Mouse (Mus musculus): ENCODE data around the gene Gjb2.
A peak's percentile ranks its signal among the peaks of the same experiment; 100 is the strongest.

Gjb2 gene

GRCm38 (mm10) chr14:57060052-57060451, 44.5 kb downstream of the Gjb2 start:
- DNase-seq, result peak; percentile 38 to 76

DNA sequence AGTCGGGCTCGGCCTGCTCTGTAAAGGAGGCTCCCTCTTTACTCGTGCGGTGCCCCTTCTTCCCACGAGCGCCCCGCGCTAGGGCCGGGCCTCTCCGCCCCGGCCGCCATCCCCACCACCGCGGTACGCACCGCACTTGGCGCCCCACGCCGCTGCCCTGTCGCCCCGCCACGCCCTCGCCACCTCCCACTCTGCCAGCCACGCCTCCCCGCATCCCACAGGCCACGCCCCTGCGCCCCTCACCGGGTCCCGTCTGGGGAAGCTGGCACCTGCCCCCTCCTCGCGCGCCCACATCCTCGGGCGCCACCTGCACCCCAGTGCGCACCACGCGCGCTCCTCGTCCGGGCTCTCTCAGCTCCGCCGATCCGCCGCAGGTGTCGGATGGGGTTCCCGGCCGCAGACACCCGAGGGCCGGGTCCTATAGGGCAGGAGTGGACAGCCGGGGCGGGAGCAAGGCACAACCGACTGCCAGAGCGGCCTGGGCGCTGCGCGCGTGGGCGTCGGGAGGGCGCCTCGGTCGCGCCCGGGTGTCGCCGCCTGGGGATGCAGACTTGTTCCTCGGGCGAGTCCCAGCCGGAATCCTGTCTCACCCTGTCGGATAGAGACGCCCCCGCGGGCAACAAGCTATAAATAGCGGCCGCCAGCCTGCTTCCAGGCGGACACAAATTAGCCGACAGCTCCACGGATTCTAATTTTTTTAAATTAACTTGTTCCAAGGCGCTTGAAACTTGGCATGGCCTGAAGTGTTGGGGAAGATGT, 46.8 kb downstream of the Gjb2 start, which contains the start of gene Gja3:
Gene Gja3 (minus strand): TSS at position 538 of the 759 bp plus-strand sequence.
- no peak for DNase-seq

DNA sequence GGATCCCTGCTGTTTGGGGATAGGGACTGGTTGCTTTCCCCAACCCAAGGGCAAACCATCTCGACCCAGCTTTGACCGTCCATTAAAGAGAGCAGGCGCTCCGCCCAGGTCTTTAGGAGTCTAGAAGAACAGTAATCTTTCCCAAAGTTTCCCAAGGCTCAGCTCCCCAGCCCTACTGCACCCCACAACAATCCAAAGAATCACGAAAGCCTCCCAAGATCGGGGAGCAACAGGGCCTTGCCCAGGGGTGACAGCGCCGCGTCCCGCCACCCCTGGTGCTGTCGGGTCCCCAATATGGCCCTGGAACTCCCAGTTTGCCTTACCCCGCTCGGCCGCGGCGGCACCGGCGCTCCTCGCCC, 47.3 kb downstream of the Gjb2 start:
- DNase-seq, result no peak

DNA sequence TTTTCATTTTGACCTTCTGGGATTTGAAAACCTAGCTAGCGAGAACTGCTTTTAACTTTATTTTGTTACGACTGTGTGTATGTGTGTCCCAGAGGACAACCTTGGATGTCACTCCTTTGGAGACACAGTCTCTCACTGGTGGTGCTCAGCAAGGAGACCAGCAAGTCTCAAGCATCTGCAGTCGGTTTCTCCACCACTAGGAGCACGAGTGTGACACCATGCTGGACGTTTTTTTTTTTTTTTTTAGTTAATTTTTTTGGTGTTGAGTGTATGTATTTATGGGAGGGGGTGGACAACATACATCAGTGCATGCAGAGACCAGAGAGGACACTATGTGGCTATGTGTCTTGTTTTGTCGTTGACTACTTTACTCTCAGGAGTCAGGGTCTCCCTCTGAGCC, 51.8 kb downstream of the Gjb2 start:
- DNase-seq, result no peak
